Mouse (Mus musculus): ENCODE data around the gene Zfp61.

The Zfp61 gene

DNA sequence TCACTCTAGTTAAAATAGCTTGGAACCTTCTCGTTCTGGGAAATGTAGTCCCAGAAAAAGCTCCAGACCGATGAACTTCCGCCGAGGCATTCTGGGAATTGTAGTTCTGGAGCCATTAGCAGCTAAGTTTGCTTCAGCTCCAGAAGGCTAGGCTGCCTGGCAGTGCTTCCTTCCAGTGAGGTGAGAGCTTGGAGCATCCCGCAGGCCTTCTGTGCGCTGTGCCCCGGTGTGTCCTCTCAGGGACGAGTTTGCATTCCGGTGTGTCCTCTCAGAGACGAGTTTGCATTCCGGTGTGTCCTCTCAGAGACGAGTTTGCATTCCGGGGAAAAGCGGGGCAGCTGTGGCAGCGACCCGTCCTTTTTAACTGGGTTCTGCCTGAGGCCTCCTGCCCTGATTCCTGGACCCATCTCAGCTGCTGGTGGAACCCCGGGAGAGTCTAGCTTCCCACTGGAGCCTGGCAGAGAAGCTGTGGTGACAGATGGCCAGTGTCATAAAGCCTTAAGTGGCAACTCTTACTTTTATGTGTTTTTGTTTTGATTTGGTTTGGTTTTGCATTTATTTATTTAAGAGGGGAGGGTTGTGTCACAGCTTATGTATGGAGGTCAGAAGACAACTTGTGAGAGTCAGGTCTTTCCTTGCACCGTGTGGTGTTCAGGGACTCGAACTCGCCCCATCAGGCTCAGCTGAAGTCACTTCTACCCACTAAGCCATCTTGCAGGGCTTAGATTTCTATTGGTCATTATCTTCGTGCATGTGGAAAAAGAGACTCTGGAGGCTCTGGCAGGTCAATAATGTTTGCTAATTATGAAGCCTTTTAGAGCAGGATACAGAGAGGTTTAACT, 46.2 kb downstream of the Zfp61 start, which contains the start of gene Zfp108:
Zfp108 (plus strand) TSS at position 162 of the 842 bp plus-strand sequence.
- peak; percentile 92 for DNase-seq

DNA sequence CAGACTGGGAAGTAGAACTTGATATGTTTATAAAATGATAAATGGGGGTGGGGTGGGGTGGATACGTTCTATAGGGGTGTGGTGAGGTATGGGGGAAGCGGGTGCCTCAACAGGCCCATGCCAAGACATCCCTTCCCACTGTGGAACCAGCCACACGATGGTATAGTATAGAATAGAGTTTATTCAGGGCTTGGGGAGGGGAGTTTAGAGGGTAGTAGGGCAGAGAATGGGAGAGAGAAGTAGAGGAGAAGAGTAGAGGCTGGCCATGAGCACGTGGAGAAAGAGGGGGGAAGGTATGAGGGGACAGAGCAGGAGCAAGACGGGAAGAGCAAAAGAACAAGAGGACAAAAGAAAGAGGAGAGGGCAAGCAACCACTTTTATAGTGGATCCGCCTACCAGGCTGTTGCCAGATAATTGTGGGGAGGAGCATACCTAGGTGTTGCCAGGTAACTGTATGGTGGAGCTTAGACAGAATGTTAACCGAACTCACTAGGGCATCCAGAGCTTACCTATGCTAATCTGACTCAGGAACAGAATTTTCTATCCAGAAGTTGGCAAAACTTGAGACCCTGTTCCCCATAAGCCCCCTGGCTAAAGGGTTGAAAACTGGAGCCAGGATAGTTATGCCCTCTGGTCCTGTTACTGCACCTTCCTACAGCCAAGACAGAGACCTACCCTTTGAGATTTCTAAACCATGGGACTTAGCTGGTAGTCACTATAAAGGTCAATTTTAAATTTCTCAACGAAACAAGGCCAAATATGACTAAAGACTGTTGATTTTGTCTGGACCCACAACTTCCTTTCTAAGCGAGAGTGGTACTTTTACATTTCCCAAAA, 47.0 kb downstream of the Zfp61 start:
- DNase-seq, result peak; percentile 56
